Mouse (Mus musculus): ENCODE measurements around the gene Cmtm2a. TPM values are rescaled to one million over a fixed set of nuclear protein-coding genes. Genes with fewer than 3 reads are reported as not detected.

Cmtm2a gene
- not detected for total RNA-seq (2023)

DNA sequence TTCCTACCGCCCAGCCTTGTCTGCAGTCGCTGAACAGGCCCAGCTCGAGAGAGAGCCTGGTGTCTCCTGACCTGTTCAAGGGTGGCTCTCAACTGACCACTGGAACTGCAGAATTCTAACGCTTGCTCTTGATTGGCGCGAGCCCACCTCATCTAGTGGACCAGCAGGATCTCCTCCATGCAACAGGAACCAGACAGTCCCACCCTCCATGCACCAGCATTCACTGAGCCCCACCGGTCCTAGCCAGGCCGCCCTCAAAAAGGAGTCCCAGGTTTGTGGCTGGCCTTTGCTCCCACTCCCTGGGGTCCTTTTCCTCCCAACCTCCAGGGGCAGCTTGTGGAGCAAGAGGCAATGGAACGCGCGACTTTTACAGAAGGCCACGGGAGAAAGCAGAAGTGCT lies at the start of gene Cmtm2a:
Gene Cmtm2a (minus strand): TSS at position 101 of the 400 bp plus-strand sequence.

GRCm38 (mm10) chr8:104339229-104339982 lies 46.4 kb upstream of the Cmtm2a start, which contains the start of gene Cmtm3:
Gene Cmtm3, plus strand, starts transcription at chr8:104339410.

DNA sequence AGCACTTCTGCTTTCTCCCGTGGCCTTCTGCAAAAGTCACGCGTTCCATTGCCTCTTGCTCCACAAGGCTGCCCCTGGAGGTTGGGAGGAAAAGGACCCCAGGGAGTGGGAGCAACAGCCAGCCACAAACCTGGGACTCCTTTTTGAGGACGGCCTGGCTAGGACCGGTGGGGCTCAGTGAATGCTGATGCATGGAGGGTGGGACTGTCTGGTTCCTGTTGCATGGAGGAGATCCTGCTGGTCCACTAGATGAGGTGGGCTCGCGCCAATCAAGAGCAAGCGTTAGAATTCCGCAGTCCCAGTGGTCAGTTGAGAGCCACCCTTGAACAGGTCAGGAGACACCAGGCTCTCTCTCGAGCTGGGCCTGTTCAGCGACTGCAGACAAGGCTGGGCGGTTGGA lies 28.9 kb upstream of the Cmtm2a start, which contains the start of gene Cmtm2b:
Gene Cmtm2b (plus strand): TSS at position 301 of the 400 bp plus-strand sequence.

GRCm38 (mm10) chr8:104321267-104321666 lies 28.3 kb upstream of the Cmtm2a start, which contains the start of gene Gm11020:
Gene Gm11020, plus strand, starts transcription at chr8:104321567.

DNA sequence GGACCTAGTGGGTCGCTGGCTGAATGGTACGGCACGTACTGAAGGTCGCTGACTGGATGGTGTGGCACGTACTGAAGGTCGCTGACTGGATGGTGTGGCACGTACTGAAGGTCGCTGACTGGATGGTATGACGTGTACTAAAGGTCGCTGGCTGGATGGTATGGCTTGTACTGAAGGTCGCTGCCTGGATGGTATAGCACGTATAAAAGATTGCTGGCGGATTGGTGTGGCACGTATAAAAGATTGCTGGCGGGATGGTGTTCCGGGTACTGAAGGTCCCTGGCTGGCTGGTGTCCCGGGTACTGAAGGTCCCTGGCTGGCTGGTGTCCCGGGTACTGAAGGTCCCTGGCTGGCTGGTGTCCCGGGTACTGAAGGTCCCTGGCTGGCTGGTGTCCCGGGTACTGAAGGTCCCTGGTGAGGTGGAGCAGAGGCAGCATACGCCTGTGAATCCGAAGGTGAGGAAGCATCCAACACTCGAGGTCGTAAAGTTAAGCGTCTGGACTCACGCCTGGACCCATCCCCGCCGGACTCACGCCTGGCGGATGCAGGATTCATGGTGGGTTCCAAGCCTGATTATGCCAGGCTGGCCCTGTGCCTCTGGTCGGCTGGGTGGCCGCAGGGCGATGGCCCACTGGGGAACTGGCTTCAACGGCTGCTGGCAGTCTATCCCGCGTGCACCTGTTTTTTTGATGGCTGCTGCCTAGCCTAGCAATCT lies 16.6 kb upstream of the Cmtm2a start, which contains the start of the genes Gm45711 and Cmtm1:
Gene Gm45711 (minus strand): TSS at position 641 of the 715 bp plus-strand sequence.
Gene Cmtm1 (minus strand): TSS at position 705 of the 715 bp plus-strand sequence.

DNA sequence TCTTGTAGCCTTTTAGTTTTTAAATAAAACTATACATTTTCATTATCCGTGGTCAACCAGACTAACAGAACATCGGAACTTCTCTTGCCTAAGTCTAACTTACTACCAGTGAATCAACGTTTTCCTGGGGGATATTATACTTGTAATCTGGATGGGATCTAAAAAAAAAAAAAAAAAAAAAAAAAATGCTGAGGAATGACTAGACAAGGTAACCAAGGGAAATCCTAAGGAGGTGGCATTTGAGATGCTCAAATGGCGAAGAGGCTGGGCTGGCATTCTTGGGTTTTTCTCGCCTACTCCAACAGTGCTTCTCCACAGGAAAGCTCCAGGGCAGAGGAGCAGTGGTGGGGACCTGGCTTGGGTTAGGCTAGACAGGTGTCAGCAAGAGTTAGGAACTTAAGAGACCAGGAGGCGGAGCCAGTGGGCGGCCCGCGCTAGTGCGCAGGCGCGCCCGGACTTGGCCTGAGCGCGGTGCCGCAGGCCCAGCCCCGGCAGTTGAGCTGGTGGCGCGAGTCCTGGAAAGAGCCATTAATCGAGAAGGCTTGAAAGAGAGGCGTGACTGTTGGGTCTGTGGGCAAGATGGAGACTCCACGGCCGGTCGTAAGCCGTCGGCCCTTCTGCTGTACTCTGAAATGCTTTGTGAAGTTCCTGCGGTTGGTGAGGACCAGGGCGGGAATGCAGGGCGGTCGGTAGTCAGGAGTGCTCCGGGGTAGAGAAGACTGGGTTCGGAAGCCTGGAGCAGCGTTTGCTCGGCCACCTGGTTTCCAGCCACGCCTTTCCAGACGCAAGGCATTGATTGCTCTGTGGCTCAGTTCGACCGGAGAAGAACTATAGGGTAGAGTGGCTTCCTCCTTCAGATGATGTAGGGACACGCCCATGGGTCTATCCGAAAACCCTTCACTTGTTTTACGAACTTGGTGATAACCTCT lies 42.3 kb downstream of the Cmtm2a start, which contains the start of gene Cklf:
Gene Cklf (plus strand): TSS at position 423 of the 929 bp plus-strand sequence.

GRCm38 (mm10) chr8:104248276-104248675 lies 44.7 kb downstream of the Cmtm2a start, which contains the start of gene Tk2:
Gene Tk2, minus strand, starts transcription at chr8:104248558.

Other genes starting within 250 kb of the Cmtm2a start
- 1 to 10 TPM in 1 of 2 experiments, under 1 TPM in 1; 0.42 to 1.0 TPM for gene Cdh5, start 191.6 kb downstream of the Cmtm2a start, total RNA-seq (2023)
- gene Bean1, start 122.7 kb downstream of the Cmtm2a start, total RNA-seq (2023) = not detected
- gene Tk2, start 44.6 kb downstream of the Cmtm2a start, total RNA-seq (2023) = 10 to 100 TPM; 53.9 to 56.1 TPM
- gene Cklf, start 42.3 kb downstream of the Cmtm2a start, total RNA-seq (2023) = 100 to 1,000 TPM in 1 of 2 experiments, 10 to 100 TPM in 1; 99.2 to 105 TPM
- gene Gm45711, start 16.9 kb upstream of the Cmtm2a start, total RNA-seq (2023) = not detected
- gene Cmtm1, start 17.0 kb upstream of the Cmtm2a start, total RNA-seq (2023) = not detected
- not detected for gene Gm11020, start 28.4 kb upstream of the Cmtm2a start, total RNA-seq (2023)
- not detected for gene Cmtm2b, start 29.0 kb upstream of the Cmtm2a start, total RNA-seq (2023)
- 10 to 100 TPM; 29.6 to 41.0 TPM for gene Cmtm3, start 46.2 kb upstream of the Cmtm2a start, total RNA-seq (2023)
- gene Cmtm4, start 102.6 kb upstream of the Cmtm2a start, total RNA-seq (2023) = under 1 TPM; 0.49 to 0.86 TPM
- gene Dync1li2, start 149.9 kb upstream of the Cmtm2a start, total RNA-seq (2023) = 10 to 100 TPM; 45.2 to 65.7 TPM
- gene Terb1, start 216.7 kb upstream of the Cmtm2a start, total RNA-seq (2023) = not detected
- gene Nae1, start 241.5 kb upstream of the Cmtm2a start, total RNA-seq (2023) = 10 to 100 TPM; 11.6 to 13.2 TPM
- not detected for gene Car7, start 241.5 kb upstream of the Cmtm2a start, total RNA-seq (2023)